Mouse (Mus musculus): ENCODE results near the gene Mthfs.
"Not testable (repeated sequence)": the region's sequence is repeated elsewhere in the genome, so short reads cannot be mapped to it uniquely, and the experiment has no call there.

The Mthfs gene

DNA sequence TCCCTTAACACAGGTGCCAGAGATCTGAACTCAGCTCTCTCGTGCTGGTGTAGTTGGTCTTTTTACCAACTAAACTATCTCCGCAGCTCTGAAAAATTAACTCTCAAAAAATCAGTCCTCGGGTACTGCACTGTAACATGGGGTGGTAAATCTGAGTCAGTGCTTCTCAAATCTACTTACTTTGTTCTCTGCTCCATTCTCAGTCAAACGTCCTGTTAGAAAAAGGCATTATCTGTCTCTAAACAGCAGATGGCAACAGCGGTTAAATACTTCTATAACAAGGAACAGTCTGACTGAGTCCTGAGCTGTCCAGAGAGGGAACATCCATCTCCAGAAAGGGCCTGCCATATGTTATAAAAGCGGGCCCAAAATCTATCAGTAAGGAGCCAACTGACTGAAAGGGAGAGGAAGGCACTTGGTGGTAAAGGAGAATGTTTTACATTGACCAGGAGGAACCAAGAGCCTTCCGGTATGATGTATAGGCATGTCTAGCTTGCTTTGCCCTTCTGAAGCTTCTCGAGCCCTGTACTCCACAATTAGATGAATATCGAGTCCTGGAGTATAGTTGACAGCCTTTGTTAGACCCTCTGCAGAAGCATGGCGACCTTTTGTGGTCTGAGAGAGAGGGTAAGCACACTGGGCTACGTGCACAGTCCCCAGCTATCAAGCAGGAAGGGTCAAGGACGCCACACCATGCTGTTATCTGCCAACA, at the start of gene Mthfs:
Gene Mthfs, plus strand, starts transcription at position 324 of the 712 bp plus-strand sequence.
- in situ Hi-C loops (cut with MboI, MseI) = loop anchor here (5.0 to 25.0 kb wide), 5 partner anchors 484 to 1052 kb away; partner anchors contain the start of genes Morf4l1 (in 1 of the 2), Syncrip (in 1 of the 2) and Tbc1d2b (in 1 of the 2)

GRCm38 (mm10) chr9:89172539-89172938, 37.9 kb upstream of the Mthfs start:
- in situ Hi-C loops (cut with MboI, MseI) = loop anchor here in 1 of 2 experiments (5.0 kb wide), 1 partner anchor 240 kb away; no protein-coding TSS in a partner anchor

DNA sequence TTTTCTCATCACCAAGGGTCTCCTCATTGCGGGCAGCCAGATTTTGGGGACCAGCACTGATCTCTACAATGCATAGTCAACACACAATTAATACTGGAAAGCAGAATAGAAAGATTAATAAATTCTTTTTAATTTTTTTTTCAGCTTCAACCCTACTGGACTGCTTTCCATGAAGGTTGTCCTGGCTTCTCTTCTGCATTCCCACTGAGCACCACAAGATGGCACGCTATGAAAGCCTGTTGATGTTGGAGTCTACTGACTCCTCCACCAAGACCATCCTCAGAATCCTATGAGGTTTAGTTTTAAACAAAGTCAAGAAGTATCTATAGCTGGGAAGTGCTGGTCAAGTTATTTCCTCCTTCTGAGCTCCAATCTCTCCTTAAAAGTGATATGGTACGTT, 31.6 kb upstream of the Mthfs start:
- in situ Hi-C loops (cut with MboI, MseI) = loop anchor here in 1 of 2 experiments (5.0 kb wide), 1 partner anchor 498 kb away; no protein-coding TSS in a partner anchor

DNA sequence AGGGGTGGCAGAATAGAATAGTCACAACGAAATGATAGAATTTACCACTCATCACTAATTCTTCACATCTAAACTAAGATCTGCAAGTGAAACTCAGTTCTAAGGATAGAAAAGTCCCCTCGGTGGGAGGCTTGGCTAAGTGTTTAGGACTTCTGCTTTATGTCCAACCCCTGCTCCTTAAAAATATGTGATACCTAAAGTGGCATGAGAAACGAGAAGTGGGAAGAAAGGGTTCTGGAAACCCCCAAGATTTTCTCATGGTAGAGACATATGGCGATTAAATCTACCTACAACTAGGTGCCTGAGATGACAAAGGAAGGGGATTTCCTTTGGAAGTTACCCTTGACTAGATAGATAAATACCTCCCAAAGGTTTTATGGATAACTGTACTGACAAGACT, 31.0 kb upstream of the Mthfs start:
- in situ Hi-C loops (cut with MboI, MseI) = loop anchor here in 1 of 2 experiments (5.0 kb wide), 1 partner anchor 498 kb away; no protein-coding TSS in a partner anchor

DNA sequence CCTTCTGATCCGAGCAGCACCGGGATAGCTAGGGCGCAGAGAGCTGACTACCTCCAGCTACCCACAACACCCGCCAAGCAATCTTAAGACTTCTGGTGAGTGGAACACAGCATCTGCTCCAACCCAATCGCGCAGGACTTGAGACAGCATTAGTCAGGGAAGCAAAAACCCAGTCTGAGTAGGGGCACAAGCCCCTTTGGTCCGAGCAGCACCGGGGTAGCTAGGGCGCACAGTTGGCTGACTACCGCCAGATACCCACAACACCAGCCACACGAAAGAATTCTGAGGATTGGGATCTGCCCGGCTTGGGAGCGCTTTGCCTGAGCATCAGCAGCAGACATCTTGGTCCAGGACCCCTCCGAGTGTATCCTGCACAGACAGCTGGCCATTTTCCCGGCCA, 23.5 kb upstream of the Mthfs start:
- in situ Hi-C loops (cut with MboI, MseI) = loop anchor here in 1 of 2 experiments (5.0 kb wide), 1 partner anchor 240 kb away; no protein-coding TSS in a partner anchor

GRCm38 (mm10) chr9:89195483-89195882, 15.0 kb upstream of the Mthfs start:
- in situ Hi-C loops (cut with MboI, MseI) = loop anchor here in 1 of 2 experiments (5.0 kb wide), 1 partner anchor 243 kb away; no protein-coding TSS in a partner anchor

DNA sequence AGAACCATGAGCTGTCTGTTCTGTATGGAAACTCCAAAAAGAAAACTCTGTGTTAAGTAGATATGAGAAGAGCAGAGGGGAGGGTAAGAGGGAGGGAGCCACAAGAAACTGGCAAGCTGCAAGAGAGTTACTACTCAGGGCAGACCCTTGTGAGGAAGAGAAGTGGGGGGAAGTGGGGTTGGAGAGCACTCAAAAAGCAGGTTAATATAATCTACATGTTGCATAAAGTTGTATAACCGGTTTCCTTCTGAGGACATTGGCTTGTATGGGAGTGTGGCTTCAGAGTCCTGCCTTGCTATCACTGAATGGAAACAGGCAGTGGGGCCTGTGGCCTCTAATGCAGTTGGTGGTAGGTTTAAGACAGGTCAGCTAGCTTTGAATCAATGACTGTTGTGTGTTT, 13.0 kb upstream of the Mthfs start:
- in situ Hi-C loops (cut with MboI, MseI) = loop anchor here in 1 of 2 experiments (5.0 kb wide), 1 partner anchor 245 kb away; no protein-coding TSS in a partner anchor

GRCm38 (mm10) chr9:89198349-89198748, 12.1 kb upstream of the Mthfs start:
- in situ Hi-C loops (cut with MboI, MseI) = loop anchor here in 1 of 2 experiments (5.0 kb wide), 1 partner anchor 246 kb away; no protein-coding TSS in a partner anchor

DNA sequence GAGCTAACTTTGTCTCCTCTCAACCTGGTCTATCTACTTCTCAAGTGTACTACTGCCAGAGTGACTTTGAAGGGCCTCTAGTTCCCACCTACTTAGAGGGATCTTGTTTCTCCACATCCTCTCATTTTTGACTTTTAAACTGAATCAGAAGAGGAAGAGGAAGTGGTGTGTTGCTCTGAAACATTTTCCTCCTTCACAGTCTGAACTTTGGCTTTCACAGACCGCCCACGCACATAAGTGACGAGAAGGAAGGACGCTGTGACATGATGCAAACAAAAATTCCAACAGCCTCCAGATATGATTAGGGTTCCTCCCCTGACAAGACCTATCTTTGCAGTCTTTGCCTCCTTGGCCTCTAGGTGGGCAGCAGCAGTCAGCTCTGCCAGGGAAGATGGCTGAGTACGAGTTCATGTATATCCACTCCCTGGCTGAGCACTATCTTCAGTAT, 11.5 kb upstream of the Mthfs start, which contains the start of the genes Bcl2a1b and Gm29094:
Gene Bcl2a1b, plus strand, starts transcription at position 241 of the 448 bp plus-strand sequence.
Gene Gm29094, plus strand, starts transcription at position 411 of the 448 bp plus-strand sequence.
- in situ Hi-C loops (cut with MboI, MseI) = loop anchor here in 1 of 2 experiments (5.0 kb wide), 1 partner anchor 247 kb away; no protein-coding TSS in a partner anchor

GRCm38 (mm10) chr9:89202256-89202655, 8.2 kb upstream of the Mthfs start:
- in situ Hi-C loops (cut with MboI, MseI) = loop anchor here in 1 of 2 experiments (25.0 kb wide), 3 partner anchors 715 to 1060 kb away; partner anchors contain the start of genes Morf4l1, Syncrip and Tbc1d2b

DNA sequence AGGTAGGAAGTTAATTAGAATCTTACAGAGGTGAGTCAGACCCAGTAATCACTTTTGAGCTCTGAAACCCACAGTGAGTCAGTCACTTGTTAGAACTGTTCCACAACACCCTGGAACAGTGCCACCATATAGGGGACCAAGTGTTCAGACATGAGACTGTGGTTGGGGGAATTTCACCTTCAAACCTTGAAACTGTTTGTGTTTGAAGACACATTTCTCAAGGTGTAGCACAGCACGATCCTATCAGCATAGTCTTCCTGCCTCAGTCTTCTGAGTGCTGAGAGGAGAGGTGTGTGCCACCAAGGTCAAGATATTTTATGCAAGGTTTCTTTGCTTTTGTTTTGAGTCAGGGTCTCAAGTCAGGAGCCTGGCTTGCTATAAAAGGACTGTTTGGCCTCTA, 1.5 kb upstream of the Mthfs start:
- in situ Hi-C loops (cut with MboI, MseI) = loop anchor here in 1 of 2 experiments (25.0 kb wide), 3 partner anchors 722 to 1053 kb away; partner anchors contain the start of genes Morf4l1, Syncrip and Tbc1d2b

DNA sequence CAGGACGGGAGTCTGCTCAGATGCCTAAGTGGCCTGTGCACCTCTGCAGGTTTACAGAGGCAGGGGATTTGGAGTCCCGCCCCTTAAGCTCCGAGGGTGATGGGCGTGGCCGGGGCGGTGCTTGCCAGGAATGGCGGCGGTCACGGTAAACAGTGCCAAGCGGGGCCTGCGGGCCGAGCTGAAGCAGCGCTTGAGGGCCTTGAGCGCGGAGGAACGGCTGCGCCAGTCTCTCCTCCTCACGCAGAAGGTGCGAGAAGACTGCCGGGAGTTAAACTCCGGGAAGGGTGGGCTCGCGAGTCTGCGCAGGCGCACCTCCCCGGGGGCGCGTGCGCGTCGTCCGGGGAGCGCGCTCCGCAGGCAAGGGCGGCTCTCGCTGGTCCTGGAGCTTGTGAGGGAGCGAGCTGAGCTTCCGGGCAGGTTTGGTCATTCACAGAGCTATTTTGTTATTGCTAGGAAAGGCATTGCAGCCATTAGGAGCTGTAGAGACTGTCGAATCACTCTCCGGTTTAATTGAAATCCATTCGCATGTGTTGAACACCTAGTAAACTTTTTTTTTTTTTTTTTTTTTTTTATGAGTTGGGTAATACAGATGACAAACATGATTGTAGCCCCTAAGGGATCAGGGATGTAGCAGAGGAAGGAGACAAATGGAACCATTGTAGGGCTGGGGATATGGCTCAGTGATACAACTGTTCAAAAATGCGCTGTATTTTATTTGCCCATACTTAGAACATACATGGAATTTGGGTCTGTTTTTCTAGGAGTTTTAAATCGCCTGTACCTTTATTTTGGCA, 786 bp downstream of the Mthfs start:
- in situ Hi-C loops (cut with MboI, MseI) = loop anchor here (5.0 to 25.0 kb wide), 5 partner anchors 484 to 1051 kb away; partner anchors contain the start of genes Morf4l1 (in 1 of the 2), Syncrip (in 1 of the 2) and Tbc1d2b (in 1 of the 2)

- in situ Hi-C loops (cut with MboI, MseI) = loop anchor here (5.0 to 25.0 kb wide), 5 partner anchors 482 to 1050 kb away; partner anchors contain the start of genes Morf4l1 (in 1 of the 2), Syncrip (in 1 of the 2) and Tbc1d2b (in 1 of the 2)
Measured at GRCm38 (mm10) chr9:89212428-89212827, 2.0 kb downstream of the Mthfs start.

GRCm38 (mm10) chr9:89218174-89218573, 7.7 kb downstream of the Mthfs start:
- in situ Hi-C loops (cut with MboI, MseI) = loop anchor here (5.0 to 25.0 kb wide), 5 partner anchors 477 to 1044 kb away; partner anchors contain the start of genes Morf4l1 (in 1 of the 2), Syncrip (in 1 of the 2) and Tbc1d2b (in 1 of the 2)

- in situ Hi-C loops (cut with MboI, MseI) = loop anchor here (5.0 to 25.0 kb wide), 5 partner anchors 475 to 1043 kb away; partner anchors contain the start of genes Morf4l1 (in 1 of the 2), Syncrip (in 1 of the 2) and Tbc1d2b (in 1 of the 2)
Measured at GRCm38 (mm10) chr9:89219668-89220067, 9.2 kb downstream of the Mthfs start.

- in situ Hi-C loops (cut with MboI, MseI) = loop anchor here in 1 of 2 experiments (25.0 kb wide), 3 partner anchors 733 to 1042 kb away; partner anchors contain the start of genes Morf4l1, Syncrip and Tbc1d2b
Measured at GRCm38 (mm10) chr9:89220704-89221287, 10.3 kb downstream of the Mthfs start.

DNA sequence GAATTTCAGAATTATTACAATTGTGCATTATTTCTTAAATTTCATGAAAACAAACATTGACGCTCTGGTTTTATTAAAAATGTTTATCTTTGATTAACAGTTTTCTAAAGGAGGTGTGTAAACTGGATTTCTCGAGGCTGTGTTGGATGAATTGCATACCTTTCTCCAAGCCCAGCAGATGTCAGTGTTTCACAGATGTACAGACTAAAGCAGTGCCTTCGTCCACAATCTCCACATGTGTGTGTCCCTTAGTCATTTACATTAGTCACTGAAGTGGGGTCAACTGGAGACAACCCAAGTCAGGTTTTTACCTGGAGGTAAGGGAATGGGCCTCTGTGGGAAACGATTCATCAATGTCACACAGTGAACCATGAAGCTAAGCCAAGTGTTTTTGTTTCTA, 15.6 kb downstream of the Mthfs start:
- in situ Hi-C loops (cut with MboI, MseI) = loop anchor here in 1 of 2 experiments (5.0 kb wide), 1 partner anchor 451 kb away; no protein-coding TSS in a partner anchor

GRCm38 (mm10) chr9:89228122-89228521, 17.6 kb downstream of the Mthfs start:
- in situ Hi-C loops (cut with MboI, MseI) = loop anchor here in 1 of 2 experiments (5.0 kb wide), 1 partner anchor 449 kb away; no protein-coding TSS in a partner anchor

DNA sequence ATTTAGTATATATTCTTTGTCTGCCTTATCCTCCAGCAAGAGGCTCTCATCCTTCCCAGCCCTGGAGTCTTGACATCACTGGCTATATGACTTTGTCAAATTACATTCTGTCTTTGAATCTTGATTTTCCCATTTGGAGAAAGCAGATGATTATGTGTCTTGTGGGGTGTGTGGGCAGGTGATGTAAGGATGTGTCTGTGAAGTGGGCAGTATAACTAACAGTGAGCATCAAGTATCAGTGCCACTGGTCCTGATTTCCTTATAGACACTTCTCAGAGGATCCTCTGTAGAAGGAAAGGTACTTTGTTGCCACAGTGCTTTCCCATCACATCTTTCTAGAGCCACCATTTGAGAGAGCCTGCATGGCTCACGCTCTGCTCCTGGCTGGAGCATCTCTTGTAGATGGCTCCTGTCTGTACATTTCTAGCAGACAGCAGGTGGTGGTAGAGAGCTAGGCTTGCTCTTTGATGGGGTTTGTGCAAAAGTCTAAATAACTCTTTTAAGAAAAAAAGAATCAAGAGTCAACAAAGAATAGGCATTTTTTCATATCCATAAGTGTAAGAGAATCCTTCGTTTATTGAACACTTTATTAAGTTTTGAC, 20.5 kb downstream of the Mthfs start:
- in situ Hi-C loops (cut with MboI, MseI) = not testable (repeated sequence)
